Comparison of ENCODE assay signal across 13 mouse cellular contexts in the genomic region with DNA sequence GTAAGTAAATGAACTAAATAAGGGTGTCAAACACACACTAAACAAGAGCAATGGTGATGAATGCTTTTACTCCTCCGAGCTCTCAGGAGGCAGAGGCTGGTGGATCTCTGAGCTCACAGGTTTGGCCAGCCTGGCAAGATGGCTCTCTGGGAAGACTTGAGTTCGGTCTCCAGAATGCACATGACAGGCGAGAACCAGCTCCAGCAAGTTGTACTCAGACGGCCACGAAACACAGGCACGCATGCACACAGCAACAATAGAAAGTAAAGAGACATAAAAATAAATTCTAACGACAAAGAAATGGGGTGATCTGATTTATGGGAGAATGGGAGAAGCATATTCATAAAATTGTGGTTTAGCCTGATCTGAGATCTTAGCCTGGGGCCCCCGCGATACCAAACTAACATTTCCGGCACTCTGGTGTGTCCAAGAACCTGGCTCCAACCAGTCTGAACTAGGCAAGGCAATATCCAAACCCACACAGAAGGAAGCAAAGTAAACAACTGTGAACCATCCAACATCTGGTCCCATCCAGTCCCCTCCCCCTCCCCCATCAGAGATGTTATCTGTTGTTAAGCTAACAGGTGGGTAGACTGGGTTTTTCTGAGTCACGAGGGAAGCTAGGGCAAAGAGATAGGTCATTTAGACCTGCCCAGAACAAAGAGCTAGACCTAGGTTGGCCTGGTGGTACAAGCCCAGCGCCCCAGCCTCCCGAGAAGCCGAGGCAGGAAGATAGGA. TPM values are rescaled to one million over a fixed set of nuclear protein-coding genes. Genes with fewer than 3 reads are reported as not detected.
DNase-seq lines count a peak whose midpoint lies in the region; ATAC-seq and TF ChIP-seq lines count a peak whose summit lies in the region.
"Had no signal": no experiment of that assay in that cellular context is flagged by ENCODE, and none has a peak within 500 bp of the region (broad histone marks: within the 10 kb centered on the region; RNA-seq: fewer than 3 reads in every experiment).

No protein-coding gene starts in this region.

- H3K9me3 ChIP-seq in E14TG2a.4 (ENCODE audit: low read length), result peaks cover 7% of the 10 kb centered on the region
- no peaks in the 10 kb centered on the region for H3K9me3 ChIP-seq in kidney, embryonic 15.5 days (replicated peaks)
- H3K9me3 ChIP-seq in stomach, embryonic 14.5 days (ENCODE audit: control insufficient read depth, low read depth, low read length), result no peaks in the 10 kb centered on the region
- H3K9me3 ChIP-seq: megakaryocyte, embryonic 14.5 days had no signal

- H3K9ac ChIP-seq in kidney, embryonic 15.5 days, result no peak overlapping the region
- no peak overlapping the region for H3K9ac ChIP-seq in stomach, embryonic 14.5 days (replicated peaks; ENCODE audit: low read depth, low read length)

- H3K4me3 ChIP-seq in C2C12 (ENCODE audit: insufficient read depth, poor library complexity, severe bottlenecking) (no peak overlapping the region), E14TG2a.4 (replicated peaks; ENCODE audit: low read length) (peak overlapping the region; percentile 50; the same call in 1 of the 2 replicates)
- H3K4me3 ChIP-seq in kidney, embryonic 15.5 days (replicated peaks), result no peak overlapping the region
- H3K4me3 ChIP-seq in stomach, embryonic 14.5 days (ENCODE audit: low read depth, low read length), result no peak overlapping the region
- H3K4me3 ChIP-seq: megakaryocyte, embryonic 14.5 days had no signal

- H3K27me3 ChIP-seq in C2C12 (ENCODE audit: control insufficient read depth, insufficient read depth, insufficient read length), result no peaks in the 10 kb centered on the region
- no peaks in the 10 kb centered on the region for H3K27me3 ChIP-seq in E14TG2a.4 (ENCODE audit: insufficient read depth, low read length)
- peaks cover 19% of the 10 kb centered on the region for H3K27me3 ChIP-seq in kidney, embryonic 15.5 days
- H3K27me3 ChIP-seq in stomach, embryonic 14.5 days (ENCODE audit: control insufficient read depth, insufficient read depth, low read length), result 0 out of 2 replicates have a peak, but pooled peaks cover 5% of the 10 kb centered on the region

- DNase-seq in lung, postnatal 10 days, result no peak
- DNase-seq: adrenal gland, postnatal 25 days; heart, postnatal 14 days had no signal

- peaks cover 75% of the 10 kb centered on the region for H3K4me1 ChIP-seq in E14TG2a.4 (replicated peaks; ENCODE audit: low read depth, low read length)
- peaks cover 13% of the 10 kb centered on the region for H3K4me1 ChIP-seq in kidney, embryonic 15.5 days
- H3K4me1 ChIP-seq in stomach, embryonic 14.5 days (ENCODE audit: control insufficient read depth, insufficient read depth, low read length), result no peaks in the 10 kb centered on the region; the same call in 1 of the 2 replicates

- H3K4me2 ChIP-seq in kidney, embryonic 15.5 days, result no peak overlapping the region
- no peak overlapping the region for H3K4me2 ChIP-seq in stomach, embryonic 14.5 days (replicated peaks; ENCODE audit: low read depth, low read length)

- WGBS in kidney, embryonic 15.5 days, result 68% methylated on average over 14 of the region's 14 CpGs
- WGBS in stomach, embryonic 14.5 days, result 64% methylated on average over 14 of the region's 14 CpGs

- no peak overlapping the region for H3ac ChIP-seq in C2C12 (ENCODE audit: control insufficient read depth, insufficient read length, low read depth)

- no peaks in the 10 kb centered on the region for H3K79me3 ChIP-seq in C2C12 (ENCODE audit: low read depth)

- TF ChIP-seq CTCF in C2C12 (IDR thresholded peaks at IDR 0.05; ENCODE audit: control insufficient read depth, insufficient read depth, insufficient read length) (no peak), E14TG2a.4 (conservative IDR thresholded peaks at IDR 0.05; ENCODE audit: low read length) (no peak)

- H3K79me2 ChIP-seq in C2C12 (ENCODE audit: control insufficient read depth, insufficient read depth), result no peaks in the 10 kb centered on the region

- peak; percentile 46; the same call in 1 of the 2 replicates for ATAC-seq in kidney, embryonic 15.5 days (replicated peaks; ENCODE audit: low FRiP score)
- no peak for ATAC-seq in stomach, embryonic 14.5 days (ENCODE audit: insufficient number of reproducible peaks, insufficient read depth, low FRiP score, low read depth)
- ATAC-seq in inflammation-experienced regulatory T-cells, adult 6 months, result no peak
- ATAC-seq in megakaryocyte, adult 5-6 weeks (ENCODE audit: poor library complexity, severe bottlenecking), result no peak

- H3K36me3 ChIP-seq in C2C12 (ENCODE audit: control insufficient read depth, insufficient read depth), result no peaks in the 10 kb centered on the region
- peaks cover 49% of the 10 kb centered on the region for H3K36me3 ChIP-seq in E14TG2a.4 (ENCODE audit: insufficient read depth, low read length)
- no peaks in the 10 kb centered on the region for H3K36me3 ChIP-seq in kidney, embryonic 15.5 days
- no peaks in the 10 kb centered on the region for H3K36me3 ChIP-seq in stomach, embryonic 14.5 days (ENCODE audit: control insufficient read depth, insufficient read depth, low read length)

- H3K27ac ChIP-seq in kidney, embryonic 15.5 days, result peak overlapping the region; percentile 80
- H3K27ac ChIP-seq in stomach, embryonic 14.5 days (ENCODE audit: low read length), result 0 out of 2 replicates have a peak overlapping the region, but pooled peaks have one; percentile 15

TF ChIP-seq in C2C12, 6 proteins besides CTCF, POLR2A, EP300 and RAD21:
- no peak for TF ChIP-seq MYOG (IDR thresholded peaks at IDR 0.05; ENCODE audit: control insufficient read depth, extremely low read depth, insufficient read length)
- no peak for TF ChIP-seq CEBPB (IDR thresholded peaks at IDR 0.05; ENCODE audit: low read depth)
- no peak for TF ChIP-seq FOSL1 (IDR thresholded peaks at IDR 0.05; ENCODE audit: insufficient read depth, low read length, poor library complexity, severe bottlenecking)
- TF ChIP-seq MYOD1 (IDR thresholded peaks at IDR 0.05; ENCODE audit: control insufficient read depth, insufficient read length, low read depth), result peak; percentile 63
- TF ChIP-seq USF1 (IDR thresholded peaks at IDR 0.05; ENCODE audit: low read depth), result no peak
- TF ChIP-seq MAX (IDR thresholded peaks at IDR 0.05), result no peak

RNA-seq across cellular contexts. Expression of a gene that starts 5.1 kb away (rescaled TPM):
- 0.04 TPM for polyA plus RNA-seq in C2C12 (2012; fragmentation: generic; extraction: Trizol)
- polyA plus RNA-seq in kidney, embryonic 15.5 days (2015; fragmentation: Nextera tagmentation; extraction: Ambion mirVana), result 39.3 and 45.6 TPM in 2 replicates
- polyA plus RNA-seq in stomach, embryonic 14.5 days (2014; fragmentation: Nextera tagmentation; extraction: Ambion mirVana), result 91.5 and 93.9 TPM in 2 replicates
- not detected for polyA plus RNA-seq in inflammation-experienced regulatory T-cells, adult 6 months (2017; shearing (Covaris generic))
- not detected in 2 replicates for total RNA-seq in megakaryocyte, adult 5-6 weeks (2015)
- total RNA-seq in megakaryocyte, adult 5-6 weeks (2017), result not detected in 2 replicates
- total RNA-seq: adrenal gland, postnatal 25 days; common myeloid progenitor, adult 5-6 weeks; layer of hippocampus, postnatal 25 days had no signal

RNA-seq across cellular contexts. Expression of a gene that starts 9.5 kb away (rescaled TPM):
- polyA plus RNA-seq in C2C12 (2012; fragmentation: generic; extraction: Trizol), result 4.3 TPM
- polyA plus RNA-seq in kidney, embryonic 15.5 days (2015; fragmentation: Nextera tagmentation; extraction: Ambion mirVana), result 23.3 and 26.1 TPM in 2 replicates
- polyA plus RNA-seq in stomach, embryonic 14.5 days (2014; fragmentation: Nextera tagmentation; extraction: Ambion mirVana), result 22.1 and 26.3 TPM in 2 replicates
- 10 to 100 TPM in 2 of 3 experiments, 1 to 10 TPM in 1; 6.3 to 17.2 (median 12.0) TPM for polyA plus RNA-seq in inflammation-experienced regulatory T-cells, adult 6 months (2017; shearing (Covaris generic))
- 0.46 and 3.0 TPM in 2 replicates for total RNA-seq in megakaryocyte, adult 5-6 weeks (2015)
- 0.89 and 1.3 TPM in 2 replicates for total RNA-seq in megakaryocyte, adult 5-6 weeks (2017)

RNA-seq across cellular contexts. Expression of a gene that starts 26.3 kb away (rescaled TPM):
- polyA plus RNA-seq in C2C12 (2012; fragmentation: generic; extraction: Trizol), result not detected
- polyA plus RNA-seq in kidney, embryonic 15.5 days (2015; fragmentation: Nextera tagmentation; extraction: Ambion mirVana), result 2.0 and 5.1 TPM in 2 replicates
- polyA plus RNA-seq in stomach, embryonic 14.5 days (2014; fragmentation: Nextera tagmentation; extraction: Ambion mirVana), result 1.0 TPM in 1 of 2 replicates, not detected in the other
- not detected for polyA plus RNA-seq in inflammation-experienced regulatory T-cells, adult 6 months (2017; shearing (Covaris generic))
- total RNA-seq in megakaryocyte, adult 5-6 weeks (2015), result 7.8 and 8.2 TPM in 2 replicates
- total RNA-seq in megakaryocyte, adult 5-6 weeks (2017), result 2.9 and 7.7 TPM in 2 replicates
- total RNA-seq: adrenal gland, postnatal 25 days; heart, postnatal 14 days; layer of hippocampus, postnatal 25 days; neutrophil, adult 5-6 weeks had no signal

RNA-seq across cellular contexts. Expression of a gene that starts 35.1 kb away (rescaled TPM):
- not detected for polyA plus RNA-seq in C2C12 (2012; fragmentation: generic; extraction: Trizol)
- polyA plus RNA-seq in kidney, embryonic 15.5 days (2015; fragmentation: Nextera tagmentation; extraction: Ambion mirVana), result not detected in 2 replicates
- not detected in 2 replicates for polyA plus RNA-seq in stomach, embryonic 14.5 days (2014; fragmentation: Nextera tagmentation; extraction: Ambion mirVana)
- polyA plus RNA-seq in inflammation-experienced regulatory T-cells, adult 6 months (2017; shearing (Covaris generic)), result not detected
- not detected in 2 replicates for total RNA-seq in megakaryocyte, adult 5-6 weeks (2015)
- total RNA-seq in megakaryocyte, adult 5-6 weeks (2017), result not detected in 2 replicates
- total RNA-seq: adrenal gland, postnatal 25 days; common myeloid progenitor, adult 5-6 weeks; heart, postnatal 14 days; layer of hippocampus, postnatal 25 days; neutrophil, adult 5-6 weeks had no signal

RNA-seq across cellular contexts. Expression of a gene that starts 44.4 kb away (rescaled TPM):
- polyA plus RNA-seq in C2C12 (2012; fragmentation: generic; extraction: Trizol), result not detected
- 52.9 and 56.3 TPM in 2 replicates for polyA plus RNA-seq in kidney, embryonic 15.5 days (2015; fragmentation: Nextera tagmentation; extraction: Ambion mirVana)
- polyA plus RNA-seq in stomach, embryonic 14.5 days (2014; fragmentation: Nextera tagmentation; extraction: Ambion mirVana), result 69.7 and 71.2 TPM in 2 replicates
- polyA plus RNA-seq in inflammation-experienced regulatory T-cells, adult 6 months (2017; shearing (Covaris generic)), result not detected
- not detected in 2 replicates for total RNA-seq in megakaryocyte, adult 5-6 weeks (2015)
- not detected in 2 replicates for total RNA-seq in megakaryocyte, adult 5-6 weeks (2017)
- total RNA-seq: common myeloid progenitor, adult 5-6 weeks; neutrophil, adult 5-6 weeks had no signal

Comparison
In these comparisons a context has a peak if more than half of its experiments do, and no peak if none do; other contexts are left out.
1. RNA of a gene that starts 5.1 kb away (polyA plus RNA-seq): 91.5 to 93.9 TPM in stomach, embryonic 14.5 days and 39.3 to 45.6 TPM in kidney, embryonic 15.5 days; 0.04 TPM in C2C12 (single experiment) and not detected in inflammation-experienced regulatory T-cells, adult 6 months; every median in the first group is over 10 times any median in the second.